Mouse (Mus musculus): Measurements from ENCODE around the gene Csf2. TPM values are rescaled to one million over a fixed set of nuclear protein-coding genes. Genes with fewer than 3 reads are reported as not detected.
"Not testable (repeated sequence)": the region's sequence is repeated elsewhere in the genome, so short reads cannot be mapped to it uniquely, and the experiment has no call there.

Gene Csf2
- polyA plus RNA-seq (2016; fragmentation: Nextera tagmentation; extraction: Ambion mirVana): not detected in 2 replicates

- no peak within 1 kb of the TSS for H3K9ac ChIP-seq
- no peak for ATAC-seq (ENCODE audit: insufficient number of reproducible peaks, low FRiP score)
- no peak within 1 kb of the TSS for H3K4me2 ChIP-seq
- H3K4me3 ChIP-seq: no peak within 1 kb of the TSS
- WGBS: 51% methylated on average over 11 of the region's 11 CpGs
- H3K9me3 ChIP-seq (replicated peaks): no peaks in the 10 kb centered on the region
- H3K36me3 ChIP-seq: no peaks in the 10 kb centered on the region
- H3K27me3 ChIP-seq (replicated peaks): no peaks in the 10 kb centered on the region
- H3K4me1 ChIP-seq (replicated peaks): peaks cover 19% of the 10 kb centered on the region
- H3K27ac ChIP-seq (ENCODE audit: poor library complexity, severe bottlenecking): no peak within 1 kb of the TSS
These were observed at the start of gene Csf2 for GRCm38 (mm10) chr11:54248940-54249717. TSS of gene Csf2 (minus strand) at chr11:54249667.

DNA sequence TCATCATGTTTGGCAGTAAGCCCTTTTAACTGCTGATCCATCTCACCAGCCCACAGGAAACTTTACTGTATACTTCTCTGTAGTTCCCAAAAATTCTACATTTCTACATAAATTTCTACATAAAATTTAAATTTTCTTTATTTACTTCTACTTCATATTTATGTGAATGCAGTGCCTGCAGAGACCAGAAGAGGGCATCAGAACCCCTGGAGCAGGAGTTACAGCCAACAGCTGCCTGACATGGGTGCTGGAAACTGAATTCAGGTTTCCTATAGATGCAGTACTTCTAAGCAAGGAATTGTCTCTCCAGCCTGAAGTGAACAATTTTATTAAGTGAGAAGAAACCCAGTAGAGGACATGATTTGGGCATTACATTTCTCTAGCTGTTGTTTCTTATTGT, 49.3 kb upstream of the Csf2 start:
- Histone ChIP-seq H3K9ac (no peak overlapping the region), H3K27ac (ENCODE audit: poor library complexity, severe bottlenecking) (no peak overlapping the region), H3K4me1 (replicated peaks) (peaks cover 3% of the 10 kb centered on the region), H3K4me2 (no peak overlapping the region), H3K9me3 (replicated peaks) (peaks cover 9% of the 10 kb centered on the region), H3K27me3 (replicated peaks) (peaks cover 14% of the 10 kb centered on the region), H3K4me3 (no peak overlapping the region), H3K36me3 (no peaks in the 10 kb centered on the region)
- ATAC-seq (ENCODE audit: insufficient number of reproducible peaks, low FRiP score): no peak

- not testable (repeated sequence) for H3K9me3 ChIP-seq (replicated peaks); H3K27me3 ChIP-seq (replicated peaks); H3K4me1 ChIP-seq (replicated peaks); H3K36me3 ChIP-seq; H3K4me3 ChIP-seq; ATAC-seq (ENCODE audit: insufficient number of reproducible peaks, low FRiP score); H3K27ac ChIP-seq (ENCODE audit: poor library complexity, severe bottlenecking); H3K9ac ChIP-seq; H3K4me2 ChIP-seq
- WGBS: 88% methylated on average over 2 of the region's 2 CpGs
These were observed 48.0 kb upstream of the Csf2 start for GRCm38 (mm10) chr11:54297471-54297870.

- Histone ChIP-seq H3K27me3 (replicated peaks) (0 out of 2 replicates have a peak, but pooled peaks cover 3% of the 10 kb centered on the region), H3K27ac (ENCODE audit: poor library complexity, severe bottlenecking) (no peak overlapping the region), H3K9me3 (replicated peaks) (peaks cover 9% of the 10 kb centered on the region), H3K9ac (no peak overlapping the region), H3K4me2 (no peak overlapping the region), H3K36me3 (no peaks in the 10 kb centered on the region), H3K4me3 (no peak overlapping the region), H3K4me1 (replicated peaks) (no peaks in the 10 kb centered on the region)
- no peak for ATAC-seq (ENCODE audit: insufficient number of reproducible peaks, low FRiP score)
- WGBS: 78% methylated on average over 1 of the region's 1 CpGs
These were observed 47.3 kb upstream of the Csf2 start for GRCm38 (mm10) chr11:54296734-54297133.

- no peaks in the 10 kb centered on the region for H3K4me1 ChIP-seq (replicated peaks)
- no peaks in the 10 kb centered on the region for H3K36me3 ChIP-seq
- H3K4me2 ChIP-seq: no peak overlapping the region
- H3K9me3 ChIP-seq (replicated peaks): peaks cover 9% of the 10 kb centered on the region
- H3K4me3 ChIP-seq: no peak overlapping the region
- WGBS: 68% methylated on average over 4 of the region's 4 CpGs
- ATAC-seq (ENCODE audit: insufficient number of reproducible peaks, low FRiP score): no peak
- no peak overlapping the region for H3K27ac ChIP-seq (ENCODE audit: poor library complexity, severe bottlenecking)
- no peak overlapping the region for H3K9ac ChIP-seq
- H3K27me3 ChIP-seq (replicated peaks): no peaks in the 10 kb centered on the region
These were observed 46.5 kb upstream of the Csf2 start for GRCm38 (mm10) chr11:54295971-54296370.

DNA sequence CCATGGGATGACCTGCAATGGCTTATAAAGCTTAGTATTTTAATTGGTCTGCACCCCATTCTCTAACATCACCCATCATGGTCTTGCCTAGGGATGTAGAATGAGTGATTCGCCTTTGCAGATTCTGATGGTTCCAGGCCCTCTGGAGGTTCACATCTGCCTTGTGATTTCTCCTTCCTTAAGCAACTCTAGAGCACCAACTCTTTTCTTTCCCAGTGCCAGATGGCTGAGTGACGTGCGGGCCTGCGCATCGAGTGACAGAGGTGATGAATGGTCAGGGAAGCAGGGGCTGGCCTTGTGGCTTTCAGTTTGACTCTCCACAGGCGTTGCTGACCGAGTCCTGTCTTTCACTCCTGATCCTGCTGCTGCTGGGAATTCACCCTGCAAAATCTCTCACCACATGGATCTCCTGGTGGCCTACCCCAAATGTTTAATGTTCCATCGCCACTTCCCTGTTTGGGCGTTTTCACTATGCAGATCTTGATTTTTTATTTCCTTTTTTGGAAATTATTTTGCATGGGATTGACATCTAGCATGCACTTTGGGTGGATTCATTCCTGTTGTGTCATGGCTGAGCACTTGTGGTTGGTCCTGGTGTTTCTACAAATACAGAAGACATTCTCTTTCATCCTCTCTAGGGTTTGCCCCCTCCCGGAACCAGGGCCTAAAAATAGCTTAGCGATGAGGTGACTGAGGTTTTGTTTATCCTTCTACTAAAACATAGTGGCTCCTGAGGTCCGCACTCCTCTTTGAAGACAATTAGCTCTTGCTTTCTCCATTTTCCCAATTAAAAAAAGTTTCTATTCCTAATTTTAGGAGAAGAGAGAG, 44.7 kb upstream of the Csf2 start:
- H3K4me2 ChIP-seq: no peak overlapping the region
- H3K27ac ChIP-seq (ENCODE audit: poor library complexity, severe bottlenecking): no peak overlapping the region
- H3K4me1 ChIP-seq (replicated peaks): no peaks in the 10 kb centered on the region
- H3K4me3 ChIP-seq: no peak overlapping the region
- peaks cover 9% of the 10 kb centered on the region for H3K9me3 ChIP-seq (replicated peaks)
- WGBS: 59% methylated on average over 12 of the region's 12 CpGs
- H3K36me3 ChIP-seq: no peaks in the 10 kb centered on the region
- no peak overlapping the region for H3K9ac ChIP-seq
- no peaks in the 10 kb centered on the region for H3K27me3 ChIP-seq (replicated peaks)
- no peak for ATAC-seq (ENCODE audit: insufficient number of reproducible peaks, low FRiP score)

GRCm38 (mm10) chr11:54292163-54292562, 42.7 kb upstream of the Csf2 start:
- 82% methylated on average over 2 of the region's 2 CpGs for WGBS
- ATAC-seq (ENCODE audit: insufficient number of reproducible peaks, low FRiP score): no peak

DNA sequence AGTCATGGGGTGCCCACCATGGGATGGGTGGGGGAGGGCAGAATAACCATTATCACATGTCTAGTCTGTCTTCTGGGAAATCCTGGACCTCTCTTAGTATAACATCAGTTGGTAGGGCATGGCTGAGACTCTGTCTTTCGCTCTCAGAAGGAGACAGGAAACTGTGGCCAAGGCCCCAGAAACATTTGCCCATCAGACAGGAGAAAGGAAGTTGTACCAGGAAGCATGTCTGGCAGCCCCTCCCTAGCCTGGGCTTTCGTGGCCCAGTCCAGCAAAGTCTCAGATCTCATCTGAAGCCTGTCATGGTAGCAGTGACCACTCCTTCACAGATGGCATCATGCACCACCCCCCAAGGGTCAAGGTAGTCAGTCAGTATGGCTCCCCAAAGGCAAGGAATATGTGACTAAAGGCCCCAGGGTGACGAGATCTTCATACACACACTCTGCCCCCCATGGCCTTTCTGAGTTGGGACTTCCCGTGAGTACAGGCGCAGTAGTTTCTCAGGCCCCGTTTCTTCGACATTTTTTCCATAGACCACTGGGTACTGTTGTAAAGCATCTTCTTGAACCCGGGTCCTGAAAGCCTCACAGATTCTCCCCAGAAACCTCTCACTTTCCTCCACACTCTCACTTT, 38.5 kb upstream of the Csf2 start:
- Histone ChIP-seq H3K9me3 (replicated peaks) (no peaks in the 10 kb centered on the region), H3K27ac (ENCODE audit: poor library complexity, severe bottlenecking) (no peak overlapping the region), H3K4me3 (no peak overlapping the region), H3K36me3 (no peaks in the 10 kb centered on the region), H3K4me2 (no peak overlapping the region), H3K9ac (no peak overlapping the region), H3K4me1 (replicated peaks) (no peaks in the 10 kb centered on the region), H3K27me3 (replicated peaks) (no peaks in the 10 kb centered on the region)
- WGBS: 69% methylated on average over 8 of the region's 8 CpGs
- ATAC-seq (ENCODE audit: insufficient number of reproducible peaks, low FRiP score): no peak

More at GRCm38 (mm10) chr11:54292163-54292562, 42.7 kb upstream of the Csf2 start:
- Histone ChIP-seq H3K4me3 (no peak overlapping the region), H3K4me1 (replicated peaks) (no peaks in the 10 kb centered on the region), H3K9ac (no peak overlapping the region), H3K36me3 (no peaks in the 10 kb centered on the region), H3K4me2 (no peak overlapping the region), H3K27me3 (replicated peaks) (no peaks in the 10 kb centered on the region), H3K27ac (ENCODE audit: poor library complexity, severe bottlenecking) (no peak overlapping the region), H3K9me3 (replicated peaks) (no peaks in the 10 kb centered on the region)

GRCm38 (mm10) chr11:54271437-54271949, 22.0 kb upstream of the Csf2 start:
- Histone ChIP-seq H3K4me2 (no peak overlapping the region), H3K36me3 (no peaks in the 10 kb centered on the region), H3K27ac (ENCODE audit: poor library complexity, severe bottlenecking) (no peak overlapping the region), H3K9ac (no peak overlapping the region), H3K4me1 (replicated peaks) (no peaks in the 10 kb centered on the region), H3K4me3 (no peak overlapping the region), H3K27me3 (replicated peaks) (no peaks in the 10 kb centered on the region), H3K9me3 (replicated peaks) (no peaks in the 10 kb centered on the region)
- WGBS: 55% methylated on average over 5 of the region's 5 CpGs
- no peak for ATAC-seq (ENCODE audit: insufficient number of reproducible peaks, low FRiP score)

DNA sequence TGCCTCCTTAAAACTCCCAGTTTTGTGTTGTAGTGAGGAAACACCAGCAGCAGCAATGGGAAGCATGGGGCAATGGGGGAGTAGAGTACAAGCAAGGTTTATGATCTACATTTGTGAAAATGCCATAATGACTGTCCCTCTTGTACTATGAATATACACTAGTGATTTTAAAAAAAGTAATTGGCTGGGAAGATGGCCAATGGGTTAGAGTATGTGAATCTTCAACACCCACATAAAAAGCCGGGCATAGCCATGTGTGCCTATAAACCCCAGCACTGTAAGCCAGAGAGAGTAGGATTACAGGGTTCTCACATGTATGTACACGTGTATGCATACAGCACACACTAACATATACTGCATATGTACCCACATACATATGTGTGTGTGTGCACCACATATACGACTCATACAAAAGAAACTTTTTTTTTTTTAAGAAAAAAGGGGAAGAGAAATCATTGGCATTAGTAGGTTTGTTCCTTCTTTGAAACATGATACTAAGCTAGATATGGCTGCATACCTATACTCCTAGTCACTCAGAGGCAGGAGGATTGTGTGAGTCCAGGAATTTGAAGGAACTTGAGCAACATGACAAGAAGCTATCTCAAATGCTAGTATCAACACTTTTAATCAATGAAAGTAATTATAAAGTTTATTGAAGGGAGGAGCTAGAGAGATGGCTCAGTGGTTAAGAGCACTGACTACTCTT, 19.9 kb upstream of the Csf2 start:
- H3K4me2 ChIP-seq: no peak overlapping the region
- H3K36me3 ChIP-seq: no peaks in the 10 kb centered on the region
- H3K27me3 ChIP-seq (replicated peaks): no peaks in the 10 kb centered on the region
- H3K4me3 ChIP-seq: no peak overlapping the region
- no peaks in the 10 kb centered on the region for H3K4me1 ChIP-seq (replicated peaks)
- no peak overlapping the region for H3K9ac ChIP-seq
- H3K9me3 ChIP-seq (replicated peaks): no peaks in the 10 kb centered on the region
- 69% methylated on average over 3 of the region's 3 CpGs for WGBS
- ATAC-seq (ENCODE audit: insufficient number of reproducible peaks, low FRiP score): no peak
- no peak overlapping the region for H3K27ac ChIP-seq (ENCODE audit: poor library complexity, severe bottlenecking)

All from heart, embryonic 12.5 days (tissue).